Mouse (Mus musculus) MEL (cell line): ENCODE measurements around the gene Mrpl47. TPM values are rescaled to one million over a fixed set of nuclear protein-coding genes. Genes with fewer than 3 reads are reported as not detected.

ENCODE experiments used
- DNase-seq: peaks from one replicate; pipeline ENCODE4 v3.0.0; 2011; ENCODE audit warnings: low read depth, low spot score
- H3K27ac ChIP-seq: 2 replicates; pipeline ENCODE4 v1.5.1; 2012; ENCODE audit warnings: low read depth, mild to moderate bottlenecking, control low read depth, low read length, moderate library complexity; ENCODE audit not compliant: control insufficient read depth
- H3K27me3 ChIP-seq, 2 experiments: fragments of 150-350 bp in 1 of 2; sonication (generic) in 1 of 2; 2 replicates each; pipeline ENCODE4 v1.6.1; 2012; ENCODE audit warnings: low read length in 2 of 2, mild to moderate bottlenecking in 2 of 2, improper control_type of control experiment in 1 of 2, moderate library complexity in 1 of 2; ENCODE audit not compliant: insufficient read depth in 2 of 2, control insufficient read depth in 1 of 2
- H3K36me3 ChIP-seq, 2 experiments: 2 replicates each; pipeline ENCODE4 v1.6.1; 2012 to 2014; ENCODE audit warnings: low read length in 2 of 2, improper control_type of control experiment in 1 of 2, inconsistent platforms in 1 of 2, mild to moderate bottlenecking in 1 of 2; ENCODE audit not compliant: insufficient read depth in 2 of 2, control insufficient read depth in 1 of 2
- H3K4me1 ChIP-seq, 2 experiments: fragments of 150-350 bp in 1 of 2; sonication (generic) in 1 of 2; 2 replicates each; pipeline ENCODE4 v1.6.1; 2012; ENCODE audit warnings: low read length in 2 of 2, improper control_type of control experiment in 1 of 2, mild to moderate bottlenecking in 1 of 2; ENCODE audit not compliant: insufficient read depth in 2 of 2, control insufficient read depth in 1 of 2
- H3K4me3 ChIP-seq, 2 experiments: fragments of 150-350 bp in 1 of 2; sonication (generic) in 1 of 2; 2 replicates each; pipeline ENCODE4 v1.5.1; 2012; ENCODE audit warnings: low read depth in 2 of 2, low read length in 2 of 2, mild to moderate bottlenecking in 2 of 2, moderate library complexity in 2 of 2, control low read depth in 1 of 2, improper control_type of control experiment in 1 of 2; ENCODE audit not compliant: control insufficient read depth in 1 of 2, insufficient read depth in 1 of 2
- H3K79me2 ChIP-seq: 2 replicates; pipeline ENCODE4 v1.6.1; 2012; ENCODE audit warnings: mild to moderate bottlenecking, low read length, moderate library complexity; ENCODE audit not compliant: control insufficient read depth, poor library complexity, insufficient read depth
- H3K9ac ChIP-seq: 2 replicates; pipeline ENCODE4 v1.6.1; 2012; ENCODE audit warnings: low read depth, mild to moderate bottlenecking, control low read depth, low read length, moderate library complexity; ENCODE audit not compliant: control insufficient read depth, poor library complexity, severe bottlenecking
- H3K9me3 ChIP-seq: fragments of 150-350 bp; sonication (generic); replicated peaks from 2 replicates; pipeline ENCODE4 v1.6.1; 2012; ENCODE audit warnings: mild to moderate bottlenecking, low read length, improper control_type of control experiment, moderate library complexity; ENCODE audit not compliant: insufficient read depth
- CTCF ChIP-seq, 3 experiments: IDR thresholded peaks in 2 of 3; conservative IDR thresholded peaks in 1 of 3; 2 replicates each; pipeline ENCODE4 v1.5.1; 2011 to 2012; ENCODE audit warnings: low read length in 3 of 3, low read depth in 2 of 3, mild to moderate bottlenecking in 2 of 3, improper control_type of control experiment in 1 of 3, inconsistent platforms in 1 of 3, mixed read lengths in 1 of 3, moderate library complexity in 1 of 3; ENCODE audit not compliant: control insufficient read depth in 1 of 3, insufficient read depth in 1 of 3, poor library complexity in 1 of 3, severe bottlenecking in 1 of 3
- ELF1 ChIP-seq: IDR thresholded peaks from 2 replicates; pipeline ENCODE4 v1.6.1; 2014; ENCODE audit warnings: low read depth, mild to moderate bottlenecking, inconsistent platforms, low read length, improper control_type of control experiment, moderate library complexity
- EP300 ChIP-seq, 2 experiments: IDR thresholded peaks; 2 replicates each; pipeline ENCODE4 v1.6.1; 2011; ENCODE audit warnings: improper control_type of control experiment in 2 of 2, low read length in 2 of 2, low read depth in 1 of 2, mild to moderate bottlenecking in 1 of 2
- ETS1 ChIP-seq: IDR thresholded peaks from 2 replicates; pipeline ENCODE4 v1.6.1; 2012; ENCODE audit warnings: low read depth, mild to moderate bottlenecking, inconsistent platforms, low read length, improper control_type of control experiment, moderate library complexity
- GABPA ChIP-seq: IDR thresholded peaks from 2 replicates; pipeline ENCODE4 v1.6.1; 2012; ENCODE audit warnings: low read depth, mild to moderate bottlenecking, inconsistent platforms, low read length, improper control_type of control experiment, moderate library complexity
- GATA1 ChIP-seq: IDR thresholded peaks from 2 replicates; pipeline ENCODE4 v1.6.1; 2011; ENCODE audit warnings: low read depth, low read length, improper control_type of control experiment
- HCFC1 ChIP-seq: IDR thresholded peaks from 2 replicates; pipeline ENCODE4 v1.6.1; 2012; ENCODE audit warnings: low read depth, mild to moderate bottlenecking, inconsistent platforms, low read length, improper control_type of control experiment, moderate library complexity
- JUND ChIP-seq: IDR thresholded peaks from 2 replicates; pipeline ENCODE4 v1.6.1; 2011; ENCODE audit warnings: low read depth, mild to moderate bottlenecking, improper control_type of control experiment, low read length
- KAT2A ChIP-seq: conservative IDR thresholded peaks from 2 replicates; pipeline ENCODE4 v1.6.1; 2012; ENCODE audit warnings: low read depth, low read length, improper control_type of control experiment, inconsistent platforms
- MAFK ChIP-seq: IDR thresholded peaks from 2 replicates; pipeline ENCODE4 v1.6.1; 2011; ENCODE audit warnings: low read depth, mild to moderate bottlenecking, low read length, improper control_type of control experiment, borderline replicate concordance
- MAX ChIP-seq: IDR thresholded peaks from 2 replicates; pipeline ENCODE4 v1.6.1; 2011; ENCODE audit warnings: low read length, improper control_type of control experiment
- MAZ ChIP-seq: IDR thresholded peaks from 2 replicates; pipeline ENCODE4 v1.6.1; 2012; ENCODE audit warnings: low read depth, mild to moderate bottlenecking, inconsistent platforms, low read length, improper control_type of control experiment
- MEF2A ChIP-seq: IDR thresholded peaks from 2 replicates; pipeline ENCODE4 v1.6.1; 2014; ENCODE audit warnings: low read depth, mild to moderate bottlenecking, inconsistent platforms, low read length, improper control_type of control experiment; ENCODE audit not compliant: poor library complexity, insufficient replicate concordance, severe bottlenecking; ENCODE audit errors: extremely low read depth
- MXI1 ChIP-seq: IDR thresholded peaks from 2 replicates; pipeline ENCODE4 v1.6.1; 2011; ENCODE audit warnings: mild to moderate bottlenecking, low read depth, low read length, improper control_type of control experiment
- MYB ChIP-seq: IDR thresholded peaks from 2 replicates; pipeline ENCODE4 v1.6.1; 2011; ENCODE audit warnings: mild to moderate bottlenecking, low read depth, low read length, improper control_type of control experiment
- MYC ChIP-seq: IDR thresholded peaks from 2 replicates; pipeline ENCODE4 v1.6.1; 2011; ENCODE audit warnings: low read depth, mild to moderate bottlenecking, low read length, improper control_type of control experiment, moderate library complexity
- NELFE ChIP-seq: IDR thresholded peaks from 2 replicates; pipeline ENCODE4 v1.6.1; 2011; ENCODE audit warnings: low read depth, low read length, improper control_type of control experiment
- NRF1 ChIP-seq: IDR thresholded peaks from 2 replicates; pipeline ENCODE4 v1.6.1; 2014; ENCODE audit warnings: low read depth, mild to moderate bottlenecking, inconsistent platforms, low read length, improper control_type of control experiment, moderate library complexity; ENCODE audit not compliant: poor library complexity, insufficient read depth, severe bottlenecking
- POLR2A ChIP-seq, 2 experiments: IDR thresholded peaks; 2 replicates each; pipeline ENCODE4 v1.6.1; 2011 to 2012; ENCODE audit warnings: low read length in 2 of 2, mild to moderate bottlenecking in 2 of 2, control low read depth in 1 of 2, improper control_type of control experiment in 1 of 2, low read depth in 1 of 2, moderate library complexity in 1 of 2; ENCODE audit not compliant: control insufficient read depth in 1 of 2, insufficient read depth in 1 of 2, poor library complexity in 1 of 2
- POLR2AphosphoS2 ChIP-seq: IDR thresholded peaks from 2 replicates; pipeline ENCODE4 v1.6.1; 2011; ENCODE audit warnings: low read length, improper control_type of control experiment
- RCOR1 ChIP-seq: IDR thresholded peaks from 2 replicates; pipeline ENCODE4 v1.6.1; 2012; ENCODE audit warnings: low read depth, mild to moderate bottlenecking, inconsistent platforms, low read length, improper control_type of control experiment
- SIN3A ChIP-seq: IDR thresholded peaks from 2 replicates; pipeline ENCODE4 v1.6.1; 2012; ENCODE audit warnings: low read length, improper control_type of control experiment, inconsistent platforms
- SMC3 ChIP-seq: IDR thresholded peaks from 2 replicates; pipeline ENCODE4 v1.6.1; 2011; ENCODE audit warnings: low read depth, low read length, improper control_type of control experiment
- TAL1 ChIP-seq: IDR thresholded peaks from 2 replicates; pipeline ENCODE4 v1.6.1; 2012; ENCODE audit warnings: mild to moderate bottlenecking, inconsistent platforms, low read length, moderate library complexity, mixed read lengths
- TBP ChIP-seq: IDR thresholded peaks from 2 replicates; pipeline ENCODE4 v1.8.0; 2011; ENCODE audit warnings: low read depth, low read length, improper control_type of control experiment
- TCF12 ChIP-seq: IDR thresholded peaks from 2 replicates; pipeline ENCODE4 v1.6.1; 2014; ENCODE audit warnings: low read depth, mild to moderate bottlenecking, inconsistent platforms, low read length, improper control_type of control experiment, moderate library complexity
- USF1 ChIP-seq: IDR thresholded peaks from 2 replicates; pipeline ENCODE4 v1.6.1; 2014; ENCODE audit warnings: low read depth, mild to moderate bottlenecking, inconsistent platforms, low read length, improper control_type of control experiment, moderate library complexity
- ZKSCAN1 ChIP-seq: IDR thresholded peaks from 2 replicates; pipeline ENCODE4 v1.6.1; 2012; ENCODE audit warnings: low read depth, mild to moderate bottlenecking, inconsistent platforms, low read length, improper control_type of control experiment, moderate library complexity
- ZMIZ1 ChIP-seq: IDR thresholded peaks from 2 replicates; pipeline ENCODE4 v1.6.1; 2012; ENCODE audit warnings: low read depth, mild to moderate bottlenecking, inconsistent platforms, low read length, improper control_type of control experiment, moderate library complexity
- polyA plus RNA-seq, 2 experiments: library from polyadenylated mRNA; stranded (reverse) in 1 of 2; unstranded in 1 of 2; fragments of >175 nt in 1 of 2; fragments of >200 nt in 1 of 2; gene quantifications; 2 replicates each; pipeline versions ENCODE4 v1.2.1 to v1.2.4; 2012; ENCODE audit warnings: low replicate concordance in 2 of 2, low read depth in 1 of 2; ENCODE audit not compliant: insufficient read length in 2 of 2, insufficient read depth in 1 of 2, missing spikeins in 1 of 2
- total RNA-seq: library from RNA; depleted of rRNA; stranded (reverse); fragments of 300-350 nt; gene quantifications from 2 replicates; pipeline ENCODE4 v1.2.3, GENCODE M21; 2012

The Mrpl47 gene
- total and polyA plus RNA-seq, 3 experiments, result 70.3 to 73.1 TPM; not detected in 1

DNA sequence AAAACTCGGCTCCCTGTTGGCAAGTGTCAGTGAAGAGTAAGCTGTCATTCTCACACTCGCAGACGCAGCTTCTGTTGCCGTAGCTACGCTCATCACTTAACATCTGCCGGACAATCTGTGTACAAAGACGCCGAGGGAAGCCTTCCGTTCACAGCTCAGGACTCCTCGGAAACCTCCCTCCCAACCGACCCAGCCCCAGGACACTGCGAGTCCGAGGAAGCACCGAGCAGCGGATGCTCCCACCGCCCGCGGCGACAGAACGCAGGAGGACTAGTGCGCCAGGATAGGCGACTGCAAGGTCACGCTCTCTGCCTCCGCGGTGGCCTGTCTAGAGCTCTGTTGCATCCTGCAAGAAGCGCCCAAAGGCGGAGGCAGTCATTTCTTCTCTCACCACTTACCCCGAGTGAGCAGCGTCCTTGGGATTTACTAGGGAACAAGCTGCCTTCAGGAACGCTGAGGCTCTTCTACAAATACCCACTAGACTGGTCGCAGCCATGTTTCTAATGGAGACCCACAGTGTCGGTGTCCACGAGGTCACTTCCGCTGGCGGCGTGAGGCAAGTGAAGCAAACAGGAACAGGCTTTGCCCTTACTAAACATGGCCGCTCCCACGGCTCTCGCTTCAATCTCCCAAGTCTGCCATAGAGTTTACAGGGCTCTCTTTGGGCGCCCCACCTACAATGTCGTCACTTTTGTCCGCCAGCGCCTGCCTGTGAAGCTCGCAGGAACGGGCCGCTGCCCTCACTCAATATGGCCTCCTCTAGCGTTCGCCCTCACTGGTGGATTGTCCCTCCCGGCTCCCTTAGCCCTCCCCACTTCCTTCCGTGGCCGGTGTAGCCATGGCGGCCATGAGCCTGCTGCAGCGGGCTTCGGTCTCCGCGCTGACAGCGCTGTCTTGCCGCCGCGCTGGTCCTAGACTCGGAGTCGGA, 897 bp downstream of the Mrpl47 start, which contains the start of gene Ndufb5:
Gene Ndufb5, plus strand, starts transcription at position 747 of the 928 bp plus-strand sequence.
- Histone ChIP-seq H3K27ac (peak within 1 kb of the TSS; percentile 85), H3K27me3 (no peaks in the 10 kb centered on the region), H3K4me1 (peaks cover 4 to 9% of the 10 kb centered on the region in 2 experiments; a peak in 2 of 4 replicates), H3K4me3 (peak within 1 kb of the TSS; percentile 86 to 97), H3K36me3 (peaks cover 6 to 16% of the 10 kb centered on the region in 2 experiments), H3K9ac (peak within 1 kb of the TSS; percentile 90), H3K9me3 (no peaks in the 10 kb centered on the region), H3K79me2 (peaks cover 44% of the 10 kb centered on the region)
- TF ChIP-seq MYB, result 0 out of 2 replicates have a peak, but pooled peaks have one; percentile 43
- TF ChIP-seq TAL1, result no peak
- TF ChIP-seq MYC, result peak; percentile 89
- TF ChIP-seq MAFK, result no peak
- TF ChIP-seq GABPA, result 0 out of 2 replicates have a peak, but pooled peaks have one; percentile 17
- TF ChIP-seq ELF1, result peak; percentile 96
- no peak for TF ChIP-seq ZKSCAN1
- TF ChIP-seq SMC3, result no peak
- TF ChIP-seq GATA1, result no peak
- TF ChIP-seq POLR2AphosphoS2, result peak; percentile 86
- TF ChIP-seq SIN3A, result peak; percentile 91
- TF ChIP-seq TBP, result peak; percentile 80
- TF ChIP-seq POLR2A (IDR thresholded peaks at IDR 0.05; ENCODE audit: control insufficient read depth in 1 of 2, insufficient read depth in 1 of 2, low read depth in 1 of 2, low read length in 2 of 2, poor library complexity in 1 of 2), result peak; percentile 65 to 89
- no peak for TF ChIP-seq MEF2A
- TF ChIP-seq EP300 (IDR thresholded peaks at IDR 0.05; ENCODE audit: low read depth in 1 of 2, low read length in 2 of 2), result no peak; a peak in 2 of 4 replicates
- TF ChIP-seq MAZ, result peak; percentile 97
- 0 out of 2 replicates have a peak, but pooled peaks have one; percentile 31 for TF ChIP-seq JUND
- peak; percentile 81 for TF ChIP-seq MAX
- TF ChIP-seq HCFC1, result peak; percentile 97
- TF ChIP-seq CTCF (IDR thresholded peaks at IDR 0.05 in 2 of 3, conservative IDR thresholded peaks at IDR 0.05 in 1 of 3; ENCODE audit: control insufficient read depth in 1 of 3, insufficient read depth in 1 of 3, low read depth in 2 of 3, low read length in 3 of 3, poor library complexity in 1 of 3, severe bottlenecking in 1 of 3), result no peak
- no peak for TF ChIP-seq USF1
- TF ChIP-seq NRF1, result peak; percentile 55; the same call in 1 of the 2 replicates
- TF ChIP-seq TCF12, result peak; percentile 59; the same call in 1 of the 2 replicates
- peak; percentile 97 for TF ChIP-seq KAT2A
- peak; percentile 47; the same call in 1 of the 2 replicates for TF ChIP-seq RCOR1
- TF ChIP-seq ETS1, result no peak
- peak; percentile 80 for TF ChIP-seq NELFE
- TF ChIP-seq ZMIZ1, result 0 out of 2 replicates have a peak, but pooled peaks have one; percentile 36
- peak; percentile 89 for TF ChIP-seq MXI1
- DNase-seq, result peak; percentile 99
